Comparison of ENCODE assay signal across 18 mouse cellular contexts in the genomic region with DNA sequence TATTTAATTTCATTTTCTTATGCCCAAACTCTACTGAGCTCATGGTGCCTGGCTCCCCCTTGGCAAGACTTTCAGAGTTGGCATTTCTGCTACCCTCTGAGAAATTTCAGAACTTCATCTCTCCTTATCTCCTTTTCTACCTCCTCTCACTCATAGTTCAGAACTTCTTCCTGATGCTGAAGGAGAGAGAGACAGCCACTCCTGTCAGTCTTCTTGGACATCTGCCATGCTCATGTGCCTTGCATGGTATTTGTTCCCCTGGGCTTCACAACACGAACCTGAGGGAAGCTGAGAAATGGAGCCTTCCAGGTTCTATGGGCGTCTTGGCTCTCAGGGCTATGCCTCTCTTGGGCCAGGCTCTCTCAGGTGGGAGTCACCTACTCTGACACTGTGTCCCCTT.
"Had no signal": no experiment of that assay in that cellular context is flagged by ENCODE, and none has a peak within 500 bp of the region (broad histone marks: within the 10 kb centered on the region; RNA-seq: fewer than 3 reads in every experiment).

No protein-coding gene starts in this region.

- H3K4me3 ChIP-seq: midbrain, embryonic 10.5 days; midbrain, embryonic 12.5 days; myocyte; neural tube, embryonic 13.5 days; neural tube, embryonic 15.5 days had no signal

- ATAC-seq: lung, postnatal 0 days; midbrain, embryonic 16.5 days had no signal

- H3K9me3 ChIP-seq: midbrain, embryonic 12.5 days; neural tube, embryonic 13.5 days; neural tube, embryonic 15.5 days had no signal

- H3K27ac ChIP-seq: midbrain, embryonic 10.5 days; midbrain, embryonic 12.5 days had no signal

- H3K36me3 ChIP-seq: midbrain, embryonic 10.5 days; midbrain, embryonic 12.5 days; neural tube, embryonic 15.5 days had no signal

- H3K4me2 ChIP-seq: lung, embryonic 14.5 days; midbrain, embryonic 12.5 days; neural tube, embryonic 13.5 days; neural tube, embryonic 15.5 days had no signal

- H3K9ac ChIP-seq: lung, embryonic 14.5 days; midbrain, embryonic 12.5 days; neural tube, embryonic 13.5 days; neural tube, embryonic 15.5 days had no signal

- H3K27me3 ChIP-seq: neural tube, embryonic 15.5 days had no signal

- DNase-seq: lung, adult 18-20 months; lung, embryonic 14.5 days; lung, postnatal 4 days; midbrain, embryonic 14.5 days; right cerebral cortex, adult 18-20 months; right cerebral cortex, postnatal 25 days; right cerebral cortex, postnatal 4 days; spleen, adult 18-20 months; thymus, adult 18-20 months; thymus, postnatal 14 days; thymus, postnatal 36 days had no signal
